Mouse (Mus musculus) embryo, embryonic 11 days (tissue): ENCODE data around the gene Minpp1.

Experiments used
- DNase-seq: peaks from one replicate; pipeline ENCODE4 v3.0.0-alpha.2; 2015

Minpp1 gene

GRCm38 (mm10) chr19:32530296-32530695, 44.7 kb downstream of the Minpp1 start:
- DNase-seq = no peak

- DNase-seq = no peak
Measured at GRCm38 (mm10) chr19:32532331-32532730, 46.8 kb downstream of the Minpp1 start.

- DNase-seq = no peak
Measured at GRCm38 (mm10) chr19:32532737-32533505, 47.4 kb downstream of the Minpp1 start.

GRCm38 (mm10) chr19:32534887-32535286, 49.3 kb downstream of the Minpp1 start:
- DNase-seq = no peak

- no peak for DNase-seq
Measured at GRCm38 (mm10) chr19:32542784-32543490, 57.4 kb downstream of the Minpp1 start.

GRCm38 (mm10) chr19:32547396-32547795, 61.8 kb downstream of the Minpp1 start:
- no peak for DNase-seq

GRCm38 (mm10) chr19:32548202-32548601, 62.6 kb downstream of the Minpp1 start:
- DNase-seq = no peak

- no peak for DNase-seq
Measured at GRCm38 (mm10) chr19:32550446-32550845, 64.9 kb downstream of the Minpp1 start.

GRCm38 (mm10) chr19:32551442-32551841, 65.9 kb downstream of the Minpp1 start:
- DNase-seq = no peak

- no peak for DNase-seq
Measured at GRCm38 (mm10) chr19:32552106-32552505, 66.5 kb downstream of the Minpp1 start.

- DNase-seq = no peak
Measured at GRCm38 (mm10) chr19:32553310-32553709, 67.7 kb downstream of the Minpp1 start.

GRCm38 (mm10) chr19:32555257-32555656, 69.7 kb downstream of the Minpp1 start:
- DNase-seq = peak; percentile 27
